Mouse (Mus musculus) stomach, embryonic 16.5 days (tissue): ENCODE measurements around the gene Mapk14. TPM values are rescaled to one million over a fixed set of nuclear protein-coding genes. Genes with fewer than 3 reads are reported as not detected.

Source experiments
- ATAC-seq: fragments of 200-750 bp; cut with Nextera tagmentation; 2 replicates; pipeline ENCODE4 v1.8.0; 2017; ENCODE audit warnings: moderate number of reproducible peaks, moderate TSS enrichment; ENCODE audit not compliant: insufficient read depth, low FRiP score
- H3K27ac ChIP-seq: fragments of 300-500 bp; sonication (generic); 2 replicates; pipeline ENCODE4 v1.5.1; 2014; ENCODE audit warnings: low read length
- H3K27me3 ChIP-seq: fragments of 300-500 bp; sonication (generic); 2 replicates; pipeline ENCODE4 v1.6.1; 2014; ENCODE audit warnings: low read length, control low read depth, mixed read lengths; ENCODE audit not compliant: control insufficient read depth, insufficient read depth
- H3K36me3 ChIP-seq: fragments of 300-500 bp; sonication (generic); 2 replicates; pipeline ENCODE4 v1.6.1; 2014; ENCODE audit warnings: low read length; ENCODE audit not compliant: control insufficient read depth, insufficient read depth
- H3K4me1 ChIP-seq: fragments of 300-500 bp; sonication (generic); 2 replicates; pipeline ENCODE4 v1.6.1; 2014; ENCODE audit warnings: low read length, control low read depth, mixed read lengths; ENCODE audit not compliant: control insufficient read depth, insufficient read depth
- H3K4me2 ChIP-seq: fragments of 300-500 bp; sonication (generic); 2 replicates; pipeline ENCODE4 v1.6.1; 2014; ENCODE audit warnings: low read depth, low read length, mixed read lengths
- H3K4me3 ChIP-seq: fragments of 300-500 bp; sonication (generic); replicated peaks from 2 replicates; pipeline ENCODE4 v1.5.1; 2014; ENCODE audit warnings: mild to moderate bottlenecking, low read length
- H3K9ac ChIP-seq: fragments of 300-500 bp; sonication (generic); 2 replicates; pipeline ENCODE4 v1.6.1; 2014; ENCODE audit warnings: low read length
- H3K9me3 ChIP-seq: fragments of 300-500 bp; sonication (generic); replicated peaks from 2 replicates; pipeline ENCODE4 v1.6.1; 2016; ENCODE audit warnings: low read length, control low read depth; ENCODE audit not compliant: control insufficient read depth
- WGBS: fragments of 180-500 bp; shearing (Covaris S2); extraction: QIAGEN DNeasy Blood & Tissue Kit; methylation state at CpG from one replicate; pipeline ENCODE4 v1.1.7; 2014; 5-methylcytosine and 5-hydroxymethylcytosine counted together
- polyA plus RNA-seq: library from polyadenylated mRNA; unstranded; fragments of >200 nt; fragmentation: Nextera tagmentation; extraction: Ambion mirVana; gene quantifications from 2 replicates; pipeline ENCODE4 v1.2.1, GENCODE M21; 2015

Mapk14 gene
- polyA plus RNA-seq, 1 experiment from 2014 or later = 34.2 TPM

DNA sequence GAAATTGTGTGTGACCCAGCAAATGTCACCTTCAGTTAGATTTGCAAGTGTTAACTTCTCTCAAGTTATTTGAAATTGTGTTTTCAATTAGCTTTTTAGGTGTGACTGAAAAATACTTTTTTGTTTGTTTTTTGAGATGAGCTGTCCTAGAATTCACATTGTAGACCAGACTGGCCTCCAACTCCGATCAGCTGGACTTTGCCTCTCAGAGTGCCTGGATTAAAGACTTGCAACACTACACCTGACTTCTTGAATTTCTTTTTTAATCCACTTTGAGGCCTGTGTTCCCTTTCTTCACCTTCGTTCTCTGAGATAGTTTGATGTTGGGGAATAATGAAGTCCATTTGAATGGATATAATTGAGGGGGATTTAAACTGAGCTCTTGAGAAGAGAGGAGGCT is 2.9 kb downstream of the Mapk14 start:
- ATAC-seq = no peak
- Histone ChIP-seq H3K36me3 (no peaks in the 10 kb centered on the region), H3K4me2 (peak overlapping the region; percentile 70; the same call in 1 of the 2 replicates), H3K4me3 (peak overlapping the region; percentile 90; the same call in 1 of the 2 replicates), H3K4me1 (peaks cover 37% of the 10 kb centered on the region), H3K9ac (no peak overlapping the region; the same call in 1 of the 2 replicates), H3K27ac (peak overlapping the region; percentile 26), H3K9me3 (no peaks in the 10 kb centered on the region), H3K27me3 (no peaks in the 10 kb centered on the region)
- 72% methylated on average over 2 of the region's 2 CpGs for WGBS

DNA sequence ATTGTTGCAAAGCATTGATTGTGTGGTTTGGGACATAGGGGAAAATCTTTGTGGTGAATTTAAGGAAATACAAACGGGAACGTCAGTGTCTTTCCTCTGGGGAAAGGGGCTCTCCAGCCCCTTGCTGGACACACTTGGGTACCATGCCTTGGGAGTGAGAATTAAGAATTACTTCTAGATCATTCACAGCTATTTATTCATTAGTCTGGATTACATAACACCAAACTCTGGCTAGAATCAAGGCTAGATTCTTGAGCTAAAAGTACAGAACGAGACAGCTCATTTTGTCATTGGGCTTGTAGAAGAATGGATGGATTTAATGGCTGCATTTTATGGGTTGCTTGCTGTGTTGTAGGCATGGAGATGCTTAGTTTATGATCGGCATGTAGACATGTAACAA is 3.7 kb downstream of the Mapk14 start:
- Histone ChIP-seq H3K9me3 (no peaks in the 10 kb centered on the region), H3K27me3 (no peaks in the 10 kb centered on the region), H3K27ac (no peak overlapping the region), H3K4me1 (peaks cover 32% of the 10 kb centered on the region), H3K9ac (no peak overlapping the region), H3K4me2 (no peak overlapping the region), H3K4me3 (no peak overlapping the region), H3K36me3 (no peaks in the 10 kb centered on the region)
- 84% methylated on average over 4 of the region's 4 CpGs for WGBS
- ATAC-seq = no peak

DNA sequence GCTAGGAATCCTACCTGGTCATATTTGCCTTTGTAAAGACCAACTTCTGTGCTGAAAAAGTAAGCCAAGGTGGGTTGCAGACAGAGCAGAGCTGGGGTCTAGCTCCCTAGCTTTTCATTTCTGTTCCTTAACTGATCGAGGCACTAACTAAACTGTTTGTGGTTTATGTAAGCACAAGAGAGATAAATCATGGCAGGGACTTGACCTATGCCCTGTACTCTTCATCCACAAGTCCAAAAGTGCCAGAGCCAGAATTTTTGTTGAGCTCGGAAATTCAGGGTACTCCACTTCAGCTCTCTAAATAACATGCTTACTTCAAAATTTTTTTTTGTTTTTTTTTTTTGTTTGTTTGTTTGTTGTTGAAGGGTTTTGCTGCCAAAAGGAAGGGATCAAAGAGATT is 5.5 kb downstream of the Mapk14 start:
- 18% methylated on average over 2 of the region's 2 CpGs for WGBS
- no peak for ATAC-seq
- Histone ChIP-seq H3K27ac (no peak overlapping the region; the same call in 1 of the 2 replicates), H3K9me3 (no peaks in the 10 kb centered on the region), H3K9ac (no peak overlapping the region), H3K4me1 (peaks cover 28% of the 10 kb centered on the region), H3K4me2 (0 out of 2 replicates have a peak overlapping the region, but pooled peaks have one; percentile 3), H3K27me3 (no peaks in the 10 kb centered on the region), H3K4me3 (no peak overlapping the region), H3K36me3 (0 out of 2 replicates have a peak, but pooled peaks cover 5% of the 10 kb centered on the region)

DNA sequence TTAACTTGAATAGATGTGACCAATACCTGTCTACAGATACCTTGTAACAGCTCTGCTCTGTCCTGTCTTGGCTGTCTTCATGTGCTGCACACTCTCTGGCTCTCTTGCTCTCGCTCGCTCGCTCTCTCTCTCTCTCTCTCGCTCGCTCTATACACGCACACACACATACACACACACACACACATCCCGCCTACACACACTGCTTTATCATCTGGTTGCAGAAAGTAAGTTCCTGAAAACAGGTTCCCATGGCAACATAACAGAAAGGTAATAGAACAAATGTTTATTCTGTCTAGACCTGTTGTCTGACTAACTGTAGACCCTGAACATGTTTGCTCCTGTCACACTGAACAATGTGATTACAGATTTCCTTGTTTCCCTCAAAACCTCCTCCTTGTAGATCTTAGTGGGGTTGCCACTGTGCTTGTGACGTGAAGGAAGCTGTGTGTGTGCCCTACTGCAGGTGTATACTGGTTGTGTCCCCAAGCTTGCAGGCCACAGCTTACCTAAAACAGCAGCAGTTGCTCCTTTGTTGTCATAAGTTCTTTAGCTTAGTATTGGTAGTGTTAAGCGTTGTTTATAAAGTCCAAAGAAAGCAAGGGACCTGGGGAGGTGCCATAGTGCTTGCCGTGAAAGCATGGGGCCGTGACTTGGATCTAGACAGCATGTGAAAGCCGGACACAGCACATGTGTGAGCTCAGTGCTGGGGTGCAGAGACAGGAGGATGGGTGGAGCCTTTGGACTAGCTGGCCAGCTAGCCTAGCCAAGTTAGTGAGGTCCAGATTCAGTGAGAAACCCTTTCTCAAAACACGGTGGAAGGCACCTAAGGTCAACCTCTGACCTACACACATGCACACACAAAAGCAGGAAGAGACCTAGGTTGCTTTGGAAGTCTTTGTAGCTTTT is 6.4 kb downstream of the Mapk14 start:
- Histone ChIP-seq H3K9ac (0 out of 2 replicates have a peak overlapping the region, but pooled peaks have one; percentile 8), H3K4me1 (peaks cover 30% of the 10 kb centered on the region), H3K9me3 (no peaks in the 10 kb centered on the region), H3K27me3 (no peaks in the 10 kb centered on the region), H3K4me2 (0 out of 2 replicates have a peak overlapping the region, but pooled peaks have one; percentile 2), H3K4me3 (no peak overlapping the region), H3K36me3 (0 out of 2 replicates have a peak, but pooled peaks cover 5% of the 10 kb centered on the region), H3K27ac (peak overlapping the region; percentile 60)
- 45% methylated on average over 13 of the region's 13 CpGs for WGBS
- ATAC-seq = peak; percentile 77

DNA sequence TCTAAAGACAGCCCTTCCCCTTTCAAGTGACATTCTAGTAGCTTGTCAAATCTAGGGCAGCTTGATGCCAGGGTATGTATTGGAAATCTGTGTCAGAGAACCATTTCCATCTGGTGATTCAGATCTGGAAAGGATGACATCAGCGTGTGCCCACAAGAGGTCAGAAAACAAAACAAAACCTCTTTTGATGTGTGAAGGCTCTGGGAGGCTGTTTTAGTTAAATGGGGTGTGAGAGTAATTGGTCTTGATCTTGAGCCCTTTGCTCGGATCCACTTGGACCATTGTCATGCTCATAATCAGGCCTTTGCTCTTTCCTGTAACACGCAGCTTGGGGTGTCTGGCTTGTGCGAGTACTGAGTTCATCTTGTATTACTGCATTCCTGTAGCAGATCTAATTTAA is 7.1 kb downstream of the Mapk14 start:
- no peaks in the 10 kb centered on the region for H3K9me3 ChIP-seq
- no peak overlapping the region for H3K9ac ChIP-seq
- 0 out of 2 replicates have a peak, but pooled peaks cover 5% of the 10 kb centered on the region for H3K36me3 ChIP-seq
- H3K27ac ChIP-seq = no peak overlapping the region; the same call in 1 of the 2 replicates
- H3K4me1 ChIP-seq = peaks cover 30% of the 10 kb centered on the region
- no peak for ATAC-seq
- H3K4me3 ChIP-seq = no peak overlapping the region
- no peaks in the 10 kb centered on the region for H3K27me3 ChIP-seq
- 62% methylated on average over 4 of the region's 4 CpGs for WGBS
- H3K4me2 ChIP-seq = no peak overlapping the region

DNA sequence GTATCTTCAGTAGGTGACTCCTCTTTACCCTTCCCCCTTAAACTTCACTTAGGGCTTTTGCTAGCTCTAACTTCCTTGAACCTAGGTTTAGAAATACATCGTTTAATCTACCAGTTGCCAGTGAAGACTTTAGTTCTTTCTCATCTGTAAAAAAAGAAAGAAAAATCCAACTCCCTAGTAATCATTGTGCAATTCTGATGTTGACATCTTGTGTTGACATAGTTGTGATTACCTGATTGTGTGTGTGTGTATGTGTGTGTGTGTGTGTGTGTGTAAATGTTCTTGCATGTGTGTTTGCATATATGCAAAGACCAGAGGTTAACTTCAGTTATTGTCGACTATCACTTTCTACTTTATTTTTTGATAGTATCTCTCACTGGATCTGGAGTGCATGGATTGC is 7.5 kb downstream of the Mapk14 start:
- no peak overlapping the region for H3K4me3 ChIP-seq
- no peaks in the 10 kb centered on the region for H3K27me3 ChIP-seq
- no peak overlapping the region for H3K4me2 ChIP-seq
- H3K36me3 ChIP-seq = 0 out of 2 replicates have a peak, but pooled peaks cover 5% of the 10 kb centered on the region
- no peak overlapping the region for H3K27ac ChIP-seq
- WGBS = 46% methylated on average over 2 of the region's 2 CpGs
- H3K9me3 ChIP-seq = no peaks in the 10 kb centered on the region
- H3K4me1 ChIP-seq = peaks cover 26% of the 10 kb centered on the region
- H3K9ac ChIP-seq = no peak overlapping the region
- no peak for ATAC-seq

DNA sequence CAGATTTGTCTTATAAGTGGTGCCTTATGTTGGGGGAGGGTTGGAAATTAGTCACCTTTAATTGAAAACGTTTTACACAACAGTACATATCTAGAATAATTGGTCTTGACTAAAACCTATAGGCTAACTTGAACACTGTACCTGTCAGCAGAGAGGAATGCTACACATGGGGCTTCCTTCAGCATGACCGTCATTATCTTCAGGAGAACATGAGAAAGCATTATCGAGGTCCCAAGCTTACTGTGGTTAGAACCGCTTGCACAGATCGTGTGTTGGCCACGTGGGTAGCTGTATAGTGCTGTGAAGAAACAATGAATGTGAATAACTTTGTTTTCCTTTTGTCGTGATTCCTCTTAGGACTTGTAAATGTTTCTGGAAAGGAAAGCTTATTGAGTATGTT is 8.7 kb downstream of the Mapk14 start:
- H3K4me2 ChIP-seq = no peak overlapping the region
- no peak overlapping the region for H3K27ac ChIP-seq
- H3K4me3 ChIP-seq = no peak overlapping the region
- no peaks in the 10 kb centered on the region for H3K9me3 ChIP-seq
- WGBS = 76% methylated on average over 7 of the region's 7 CpGs
- no peaks in the 10 kb centered on the region for H3K27me3 ChIP-seq
- peaks cover 24% of the 10 kb centered on the region for H3K4me1 ChIP-seq
- no peak for ATAC-seq
- 0 out of 2 replicates have a peak, but pooled peaks cover 5% of the 10 kb centered on the region for H3K36me3 ChIP-seq
- H3K9ac ChIP-seq = no peak overlapping the region

DNA sequence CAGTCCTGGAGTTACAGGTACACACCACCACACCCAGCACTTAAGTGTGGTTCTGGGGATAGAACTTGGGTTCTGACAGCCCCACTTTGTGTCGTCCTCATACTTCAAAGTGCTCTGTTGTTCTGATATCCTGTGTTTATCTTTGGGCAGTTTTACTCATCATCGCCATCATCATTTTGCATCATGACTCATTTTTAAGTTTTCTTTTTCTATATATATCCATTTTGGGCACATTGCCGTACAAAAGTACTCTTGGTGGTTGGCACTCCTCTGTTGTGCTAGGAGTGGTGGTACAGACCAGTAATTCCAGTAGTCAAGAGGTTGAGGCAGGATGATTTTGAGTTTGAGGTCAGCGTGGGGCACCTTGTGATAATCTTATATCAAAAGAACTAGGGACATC is 10.0 kb downstream of the Mapk14 start:
- peaks cover 23% of the 10 kb centered on the region for H3K4me1 ChIP-seq
- no peak overlapping the region for H3K4me2 ChIP-seq
- H3K27me3 ChIP-seq = no peaks in the 10 kb centered on the region
- H3K9ac ChIP-seq = no peak overlapping the region
- no peak for ATAC-seq
- H3K27ac ChIP-seq = no peak overlapping the region
- WGBS = 88% methylated on average over 4 of the region's 4 CpGs
- H3K36me3 ChIP-seq = 0 out of 2 replicates have a peak, but pooled peaks cover 5% of the 10 kb centered on the region
- H3K4me3 ChIP-seq = no peak overlapping the region
- no peaks in the 10 kb centered on the region for H3K9me3 ChIP-seq

DNA sequence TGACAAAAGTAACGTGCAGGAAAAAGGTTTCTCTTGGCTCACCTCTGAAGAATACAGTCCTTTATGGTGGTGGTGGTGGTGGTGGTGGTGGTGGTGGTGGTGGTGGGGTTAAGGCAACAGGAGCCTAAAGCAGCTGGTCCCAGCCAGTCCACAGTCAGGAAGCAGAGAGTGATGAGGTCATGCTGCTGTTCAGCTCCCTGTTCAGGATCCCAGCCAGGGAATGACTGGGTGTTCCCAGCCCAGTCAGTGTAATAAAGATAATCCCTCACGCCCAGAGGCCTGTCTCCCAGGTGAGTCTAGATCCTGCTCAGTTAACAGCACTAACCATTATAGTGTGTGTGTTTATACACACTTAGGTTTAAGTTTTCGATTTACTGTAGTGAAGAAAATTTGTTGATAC is 10.6 kb downstream of the Mapk14 start:
- Histone ChIP-seq H3K36me3 (0 out of 2 replicates have a peak, but pooled peaks cover 5% of the 10 kb centered on the region), H3K4me3 (no peak overlapping the region), H3K27me3 (no peaks in the 10 kb centered on the region), H3K27ac (no peak overlapping the region), H3K4me2 (no peak overlapping the region), H3K9me3 (no peaks in the 10 kb centered on the region), H3K4me1 (peaks cover 20% of the 10 kb centered on the region), H3K9ac (no peak overlapping the region)
- ATAC-seq = no peak
- 69% methylated on average over 3 of the region's 3 CpGs for WGBS
